Mouse (Mus musculus) brown adipose tissue, adult 24 weeks (tissue): ENCODE results near the gene Hmcn2. TPM values are rescaled to one million over a fixed set of nuclear protein-coding genes. Genes with fewer than 3 reads are reported as not detected.

Experiments used
- H3K27ac ChIP-seq: fragments of 200-500 bp; replicated peaks from 2 replicates; pipeline ENCODE4 v1.5.1; 2012; ENCODE audit warnings: low read depth, mild to moderate bottlenecking, low read length
- H3K4me1 ChIP-seq: fragments of 200-500 bp; 2 replicates; pipeline ENCODE4 v1.6.1; 2012; ENCODE audit warnings: low read length, mixed read lengths; ENCODE audit not compliant: control insufficient read depth, insufficient read depth, insufficient read length
- H3K4me3 ChIP-seq: fragments of 200-500 bp; 2 replicates; pipeline ENCODE4 v1.5.1; 2012; ENCODE audit warnings: low read depth, mild to moderate bottlenecking, low read length, moderate library complexity; ENCODE audit not compliant: insufficient read depth
- polyA plus RNA-seq: library from polyadenylated mRNA; stranded (reverse); fragments of >200 nt; gene quantifications from 2 replicates; pipeline ENCODE4 v1.2.4, GENCODE M21; 2012; ENCODE audit not compliant: missing spikeins, insufficient read depth, insufficient read length

The Hmcn2 gene
- polyA plus RNA-seq, 1 experiment: 5.4 TPM

- Histone ChIP-seq H3K4me1 (0 out of 2 replicates have a peak, but pooled peaks cover 8% of the 10 kb centered on the region), H3K4me3 (no peak overlapping the region), H3K27ac (no peak overlapping the region)
Observed at GRCm38 (mm10) chr2:31450661-31451060, 136.4 kb downstream of the Hmcn2 start.

- no peak overlapping the region for H3K27ac ChIP-seq
Observed at GRCm38 (mm10) chr2:31451530-31451929, 137.3 kb downstream of the Hmcn2 start.

GRCm38 (mm10) chr2:31453011-31453410 lies 138.8 kb downstream of the Hmcn2 start:
- H3K4me3 ChIP-seq: no peak overlapping the region
- no peak overlapping the region for H3K27ac ChIP-seq
- 0 out of 2 replicates have a peak, but pooled peaks cover 8% of the 10 kb centered on the region for H3K4me1 ChIP-seq

More at GRCm38 (mm10) chr2:31451530-31451929, 137.3 kb downstream of the Hmcn2 start:
- Histone ChIP-seq H3K4me3 (no peak overlapping the region), H3K4me1 (0 out of 2 replicates have a peak, but pooled peaks cover 8% of the 10 kb centered on the region)

GRCm38 (mm10) chr2:31453559-31454177 lies 139.5 kb downstream of the Hmcn2 start:
- Histone ChIP-seq H3K27ac (peak overlapping the region; percentile 38; the same call in 1 of the 2 replicates), H3K4me1 (0 out of 2 replicates have a peak, but pooled peaks cover 8% of the 10 kb centered on the region)

GRCm38 (mm10) chr2:31454280-31454679 lies 140.1 kb downstream of the Hmcn2 start:
- Histone ChIP-seq H3K4me3 (no peak overlapping the region), H3K4me1 (0 out of 2 replicates have a peak, but pooled peaks cover 8% of the 10 kb centered on the region), H3K27ac (peak overlapping the region; percentile 38; the same call in 1 of the 2 replicates)

More at GRCm38 (mm10) chr2:31453559-31454177, 139.5 kb downstream of the Hmcn2 start:
- H3K4me3 ChIP-seq: no peak overlapping the region

GRCm38 (mm10) chr2:31455418-31455817 lies 141.2 kb downstream of the Hmcn2 start:
- H3K4me1 ChIP-seq: 0 out of 2 replicates have a peak, but pooled peaks cover 8% of the 10 kb centered on the region
- no peak overlapping the region for H3K4me3 ChIP-seq
- H3K27ac ChIP-seq: no peak overlapping the region

GRCm38 (mm10) chr2:31458460-31458859 lies 144.2 kb downstream of the Hmcn2 start:
- H3K27ac ChIP-seq: no peak overlapping the region
- no peak overlapping the region for H3K4me3 ChIP-seq

GRCm38 (mm10) chr2:31458989-31459936 lies 145.0 kb downstream of the Hmcn2 start:
- H3K4me1 ChIP-seq: 0 out of 2 replicates have a peak, but pooled peaks cover 3% of the 10 kb centered on the region
- H3K27ac ChIP-seq: no peak overlapping the region
- H3K4me3 ChIP-seq: no peak overlapping the region

More at GRCm38 (mm10) chr2:31458460-31458859, 144.2 kb downstream of the Hmcn2 start:
- 0 out of 2 replicates have a peak, but pooled peaks cover 8% of the 10 kb centered on the region for H3K4me1 ChIP-seq

- H3K4me3 ChIP-seq: peak overlapping the region; percentile 22; the same call in 1 of the 2 replicates
- no peaks in the 10 kb centered on the region for H3K4me1 ChIP-seq
- H3K27ac ChIP-seq: no peak overlapping the region
Observed at GRCm38 (mm10) chr2:31460025-31460571, 145.9 kb downstream of the Hmcn2 start.

GRCm38 (mm10) chr2:31460920-31461319 lies 146.7 kb downstream of the Hmcn2 start:
- Histone ChIP-seq H3K4me1 (no peaks in the 10 kb centered on the region), H3K4me3 (no peak overlapping the region), H3K27ac (no peak overlapping the region)

GRCm38 (mm10) chr2:31462051-31462450 lies 147.8 kb downstream of the Hmcn2 start:
- no peaks in the 10 kb centered on the region for H3K4me1 ChIP-seq

GRCm38 (mm10) chr2:31463253-31463652 lies 149.0 kb downstream of the Hmcn2 start:
- no peak overlapping the region for H3K27ac ChIP-seq
- no peaks in the 10 kb centered on the region for H3K4me1 ChIP-seq
- no peak overlapping the region for H3K4me3 ChIP-seq

More at GRCm38 (mm10) chr2:31462051-31462450, 147.8 kb downstream of the Hmcn2 start:
- Histone ChIP-seq H3K27ac (no peak overlapping the region), H3K4me3 (no peak overlapping the region)

- Histone ChIP-seq H3K27ac (no peak overlapping the region), H3K4me1 (no peaks in the 10 kb centered on the region), H3K4me3 (no peak overlapping the region)
Observed at GRCm38 (mm10) chr2:31463696-31464528, 149.7 kb downstream of the Hmcn2 start.

GRCm38 (mm10) chr2:31464529-31464910 lies 150.3 kb downstream of the Hmcn2 start:
- H3K27ac ChIP-seq: no peak overlapping the region
- H3K4me3 ChIP-seq: no peak overlapping the region
- no peaks in the 10 kb centered on the region for H3K4me1 ChIP-seq
